Mouse (Mus musculus): ENCODE data around the gene Cct7. TPM values are rescaled to one million over a fixed set of nuclear protein-coding genes. Genes with fewer than 3 reads are reported as not detected.
A peak's percentile ranks its signal among the peaks of the same experiment; 100 is the strongest.

Gene Cct7
- polyA plus RNA-seq (2015; fragmentation: Nextera tagmentation; extraction: Ambion mirVana): 146 and 157 TPM in 2 replicates

- peaks cover 12% of the 10 kb centered on the region for H3K36me3 ChIP-seq (replicated peaks; ENCODE audit: insufficient read depth, low read length)
- H3K9ac ChIP-seq (replicated peaks): peak within 1 kb of the TSS; percentile 93
- peak; percentile 98 for DNase-seq
- no peak; the same call in 1 of the 2 replicates for TF ChIP-seq EP300 (IDR thresholded peaks at IDR 0.05; ENCODE audit: low read depth)
- TF ChIP-seq CTCF (IDR thresholded peaks at IDR 0.05; ENCODE audit: low read depth): peak; percentile 84
- peak within 1 kb of the TSS; percentile 83 for H3K4me3 ChIP-seq (ENCODE audit: low read depth, low read length)
- H3K27ac ChIP-seq (ENCODE audit: low read depth): peak within 1 kb of the TSS; percentile 89
- 1% methylated on average over 94 of the region's 96 CpGs for WGBS (ENCODE audit: insufficient replicate concordance)
- H3K9me3 ChIP-seq (ENCODE audit: low read length): no peaks in the 10 kb centered on the region
- H3K4me2 ChIP-seq (ENCODE audit: low read depth, low read length): peak within 1 kb of the TSS; percentile 97
- ATAC-seq: peak; percentile 92
- H3K27me3 ChIP-seq (ENCODE audit: insufficient read depth, low read length): no peaks in the 10 kb centered on the region
- H3K4me1 ChIP-seq (ENCODE audit: insufficient read depth): peaks cover 36% of the 10 kb centered on the region
These were observed at the start of gene Cct7 for GRCm38 (mm10) chr6:85450697-85451663. Cct7 (plus strand) TSS chr6:85451514.

- Histone ChIP-seq H3K4me2 (ENCODE audit: low read depth, low read length) (no peak overlapping the region), H3K4me3 (ENCODE audit: low read depth, low read length) (no peak overlapping the region), H3K27me3 (ENCODE audit: insufficient read depth, low read length) (peaks cover 6% of the 10 kb centered on the region), H3K27ac (ENCODE audit: low read depth) (no peak overlapping the region), H3K9ac (replicated peaks) (no peak overlapping the region), H3K4me1 (ENCODE audit: insufficient read depth) (no peaks in the 10 kb centered on the region), H3K9me3 (ENCODE audit: low read length) (no peaks in the 10 kb centered on the region), H3K36me3 (replicated peaks; ENCODE audit: insufficient read depth, low read length) (no peaks in the 10 kb centered on the region)
- TF ChIP-seq CTCF (IDR thresholded peaks at IDR 0.05; ENCODE audit: low read depth) (no peak), EP300 (IDR thresholded peaks at IDR 0.05; ENCODE audit: low read depth) (no peak)
- ATAC-seq (no peak), DNase-seq (no peak)
- WGBS (ENCODE audit: insufficient replicate concordance): 21% methylated on average over 2 of the region's 2 CpGs
These were observed 48.7 kb upstream of the Cct7 start for GRCm38 (mm10) chr6:85402613-85403012.

- H3K27me3 ChIP-seq (ENCODE audit: insufficient read depth, low read length): peaks cover 11% of the 10 kb centered on the region
- TF ChIP-seq EP300 (IDR thresholded peaks at IDR 0.05; ENCODE audit: low read depth): no peak
- no peak for TF ChIP-seq CTCF (IDR thresholded peaks at IDR 0.05; ENCODE audit: low read depth)
- no peaks in the 10 kb centered on the region for H3K36me3 ChIP-seq (replicated peaks; ENCODE audit: insufficient read depth, low read length)
- no peak for ATAC-seq
- H3K9me3 ChIP-seq (ENCODE audit: low read length): no peaks in the 10 kb centered on the region
- no peak overlapping the region for H3K9ac ChIP-seq (replicated peaks)
- DNase-seq: no peak
- no peak overlapping the region for H3K27ac ChIP-seq (ENCODE audit: low read depth)
- H3K4me3 ChIP-seq (ENCODE audit: low read depth, low read length): no peak overlapping the region
- H3K4me1 ChIP-seq (ENCODE audit: insufficient read depth): no peaks in the 10 kb centered on the region
- 75% methylated on average over 10 of the region's 10 CpGs for WGBS (ENCODE audit: insufficient replicate concordance)
- no peak overlapping the region for H3K4me2 ChIP-seq (ENCODE audit: low read depth, low read length)
These were observed 48.3 kb upstream of the Cct7 start for GRCm38 (mm10) chr6:85403039-85403438.

GRCm38 (mm10) chr6:85409003-85409402 is 42.3 kb upstream of the Cct7 start:
- ATAC-seq: no peak
- Histone ChIP-seq H3K4me2 (ENCODE audit: low read depth, low read length) (no peak overlapping the region), H3K27ac (ENCODE audit: low read depth) (no peak overlapping the region), H3K36me3 (replicated peaks; ENCODE audit: insufficient read depth, low read length) (no peaks in the 10 kb centered on the region), H3K4me3 (ENCODE audit: low read depth, low read length) (no peak overlapping the region), H3K9me3 (ENCODE audit: low read length) (no peaks in the 10 kb centered on the region), H3K9ac (replicated peaks) (no peak overlapping the region), H3K4me1 (ENCODE audit: insufficient read depth) (no peaks in the 10 kb centered on the region), H3K27me3 (ENCODE audit: insufficient read depth, low read length) (peaks cover 37% of the 10 kb centered on the region)
- 3% methylated on average over 31 of the region's 31 CpGs for WGBS (ENCODE audit: insufficient replicate concordance)
- TF ChIP-seq CTCF (IDR thresholded peaks at IDR 0.05; ENCODE audit: low read depth): no peak
- no peak for TF ChIP-seq EP300 (IDR thresholded peaks at IDR 0.05; ENCODE audit: low read depth)
- no peak for DNase-seq

- peak; percentile 72 for DNase-seq
- TF ChIP-seq EP300 (IDR thresholded peaks at IDR 0.05; ENCODE audit: low read depth) (no peak), CTCF (IDR thresholded peaks at IDR 0.05; ENCODE audit: low read depth) (peak; percentile 71)
- Histone ChIP-seq H3K9me3 (ENCODE audit: low read length) (no peaks in the 10 kb centered on the region), H3K27me3 (ENCODE audit: insufficient read depth, low read length) (peaks cover 35% of the 10 kb centered on the region), H3K27ac (ENCODE audit: low read depth) (no peak overlapping the region), H3K4me1 (ENCODE audit: insufficient read depth) (no peaks in the 10 kb centered on the region), H3K4me3 (ENCODE audit: low read depth, low read length) (no peak overlapping the region), H3K9ac (replicated peaks) (no peak overlapping the region), H3K4me2 (ENCODE audit: low read depth, low read length) (no peak overlapping the region), H3K36me3 (replicated peaks; ENCODE audit: insufficient read depth, low read length) (no peaks in the 10 kb centered on the region)
- peak; percentile 74 for ATAC-seq
- 11% methylated on average over 13 of the region's 13 CpGs for whole genome bisulfite sequencing (ENCODE audit: insufficient replicate concordance)
These were observed 40.5 kb upstream of the Cct7 start for GRCm38 (mm10) chr6:85410771-85411273.

- Histone ChIP-seq H3K4me2 (ENCODE audit: low read depth, low read length) (no peak overlapping the region), H3K36me3 (replicated peaks; ENCODE audit: insufficient read depth, low read length) (no peaks in the 10 kb centered on the region), H3K27ac (ENCODE audit: low read depth) (no peak overlapping the region), H3K4me3 (ENCODE audit: low read depth, low read length) (no peak overlapping the region), H3K4me1 (ENCODE audit: insufficient read depth) (no peaks in the 10 kb centered on the region), H3K9me3 (ENCODE audit: low read length) (no peaks in the 10 kb centered on the region), H3K27me3 (ENCODE audit: insufficient read depth, low read length) (no peaks in the 10 kb centered on the region), H3K9ac (replicated peaks) (no peak overlapping the region)
- WGBS (ENCODE audit: insufficient replicate concordance): 38% methylated on average over 3 of the region's 3 CpGs
- ATAC-seq (no peak), DNase-seq (no peak)
- no peak for TF ChIP-seq EP300 (IDR thresholded peaks at IDR 0.05; ENCODE audit: low read depth)
- TF ChIP-seq CTCF (IDR thresholded peaks at IDR 0.05; ENCODE audit: low read depth): no peak
These were observed 35.5 kb upstream of the Cct7 start for GRCm38 (mm10) chr6:85415829-85416228.

Data from liver, postnatal 0 days (tissue).